Mouse (Mus musculus) c-Kit-negative CD71-positive TER-119-positive erythroid progenitor cells, embryonic 14.5 days (primary cell): Measurements from ENCODE around the gene Acacb.

Source experiments
- DNase-seq: peaks from one replicate; pipeline ENCODE4 v3.0.0-alpha.2; 2013; ENCODE audit warnings: low read depth, low spot score

Gene Acacb

DNA sequence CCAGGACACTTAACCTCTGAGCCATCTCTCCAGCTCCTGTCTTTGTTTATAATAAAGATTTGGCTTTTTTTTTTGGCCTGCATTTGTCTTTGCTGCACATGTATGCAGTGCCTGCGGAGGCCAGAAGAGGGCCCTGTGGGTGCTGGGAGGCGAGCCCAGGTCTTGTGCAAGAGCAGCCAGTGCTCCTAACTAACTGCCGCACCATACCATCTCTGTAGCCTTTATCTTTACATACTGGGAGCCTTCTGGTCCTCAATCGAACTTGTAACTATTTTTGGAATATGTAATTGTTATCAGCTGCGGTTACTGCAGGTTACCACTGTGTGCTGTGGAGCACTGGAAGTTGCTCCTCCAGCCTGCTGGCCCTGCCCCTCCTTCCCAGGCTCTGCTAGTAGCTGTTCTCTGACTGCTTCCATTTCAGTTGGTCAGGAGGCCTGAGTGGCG is 12.2 kb upstream of the Acacb start:
- DNase-seq = no peak

GRCm38 (mm10) chr5:114135516-114135915 is 10.8 kb upstream of the Acacb start:
- no peak for DNase-seq

GRCm38 (mm10) chr5:114137481-114138276 is 8.7 kb upstream of the Acacb start:
- no peak for DNase-seq

DNA sequence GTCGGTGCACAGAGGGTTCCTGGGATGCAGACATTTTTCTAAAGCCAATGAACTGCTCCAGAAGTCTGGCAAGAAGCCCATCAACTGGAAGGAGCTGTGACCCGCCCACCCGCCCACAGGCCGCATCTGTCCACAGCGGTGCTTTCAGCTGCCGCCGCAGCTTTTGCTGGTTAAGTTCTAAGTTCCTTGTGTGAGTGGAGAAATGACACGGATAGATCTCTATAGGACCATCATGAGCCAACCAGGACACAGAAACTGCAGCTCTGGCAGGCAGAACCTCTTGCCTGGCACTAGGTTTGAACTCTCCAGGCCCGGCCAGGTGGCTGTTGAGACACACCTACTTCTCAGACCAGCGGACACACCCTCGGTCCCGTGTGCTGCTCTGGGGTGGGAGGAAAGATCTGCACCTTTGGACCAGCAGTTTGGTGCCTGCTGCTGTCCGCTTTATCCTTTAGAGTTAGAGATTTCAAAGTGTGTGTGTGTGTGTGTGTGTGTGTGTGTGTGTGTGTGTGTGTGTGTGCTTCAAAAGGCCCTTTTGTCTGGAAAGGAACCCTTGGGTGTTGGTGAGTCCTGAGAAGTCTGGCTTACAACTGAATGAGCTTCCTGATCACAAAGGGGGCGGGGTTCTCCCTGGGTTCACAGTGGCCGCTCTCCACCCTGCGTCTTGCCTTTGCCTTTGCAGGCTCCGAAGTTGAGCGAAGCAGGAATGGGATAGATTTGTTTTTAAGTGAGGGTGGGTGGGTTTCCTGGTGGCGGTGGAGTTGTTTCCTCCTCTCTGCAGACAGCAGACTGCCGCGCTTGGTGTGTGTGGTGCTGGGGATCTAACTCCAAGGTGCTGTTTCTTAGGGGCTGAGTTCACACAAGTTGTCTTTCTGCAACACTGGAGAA is 7.8 kb upstream of the Acacb start:
- no peak for DNase-seq

DNA sequence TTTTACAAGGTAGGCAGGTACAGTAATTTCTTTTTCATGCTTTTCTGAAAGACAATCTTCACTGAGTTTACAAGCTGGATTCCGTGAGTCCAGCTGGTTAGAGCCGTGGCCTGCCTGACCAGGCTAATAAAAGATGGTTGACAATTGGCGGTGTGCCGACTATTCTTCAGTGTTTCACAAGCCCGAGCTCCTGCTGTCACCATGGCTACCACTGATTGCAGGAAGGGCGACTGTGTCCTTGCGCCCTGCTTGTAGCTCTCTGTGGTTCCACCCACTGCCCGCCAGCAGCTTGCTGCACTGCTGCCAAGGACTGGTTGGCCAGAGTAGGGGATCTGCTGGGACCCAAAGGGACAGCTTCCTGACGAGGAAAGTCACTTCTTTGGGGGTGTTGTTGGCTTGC is 7.2 kb upstream of the Acacb start:
- DNase-seq = no peak

DNA sequence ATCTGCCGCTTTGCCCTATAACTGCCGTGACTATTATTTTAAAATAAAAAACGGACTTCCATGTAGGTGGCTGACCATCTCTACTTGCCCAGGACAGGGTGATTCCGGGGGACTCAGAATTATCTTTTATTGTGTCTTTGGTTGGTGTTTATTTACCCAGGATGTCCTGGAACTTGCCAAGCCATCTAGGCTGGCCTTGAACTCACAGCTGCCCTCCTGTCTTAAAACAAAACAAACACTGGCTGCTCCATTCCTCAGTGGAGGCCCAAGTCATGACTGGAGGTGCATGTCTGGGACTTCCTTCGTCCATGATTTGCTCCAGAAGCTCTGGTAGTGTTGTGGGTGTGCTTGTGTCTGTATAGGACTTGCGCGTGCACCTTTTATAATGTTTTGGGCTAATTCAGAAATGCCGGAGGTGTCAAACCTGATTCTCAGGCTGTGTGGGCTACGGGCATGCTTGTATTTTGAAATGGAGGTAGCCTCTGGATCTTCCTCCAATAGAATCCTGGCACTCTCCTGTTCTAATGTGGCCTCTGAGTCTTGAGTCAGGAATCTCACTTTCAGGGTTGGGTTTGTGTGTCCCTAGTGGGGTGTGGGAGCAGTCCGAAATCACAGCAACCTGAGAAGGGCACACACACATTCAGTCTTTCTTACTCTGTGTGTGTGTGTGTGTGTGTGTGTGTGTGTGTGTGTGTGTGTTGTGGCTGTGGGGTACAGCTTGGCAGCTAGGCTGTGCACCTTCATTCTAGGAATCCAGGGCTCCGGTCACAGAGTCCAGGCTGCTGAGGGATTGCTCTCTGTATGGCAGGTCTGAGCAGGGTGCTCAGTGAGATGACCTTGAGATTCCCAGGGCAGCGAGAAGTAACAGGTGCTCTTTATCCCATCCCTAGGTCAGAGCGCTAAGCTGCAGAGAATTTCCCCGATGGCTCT is 973 bp downstream of the Acacb start:
- no peak for DNase-seq

GRCm38 (mm10) chr5:114152359-114153092 is 6.2 kb downstream of the Acacb start:
- DNase-seq = no peak

GRCm38 (mm10) chr5:114153490-114153889 is 7.2 kb downstream of the Acacb start:
- no peak for DNase-seq

DNA sequence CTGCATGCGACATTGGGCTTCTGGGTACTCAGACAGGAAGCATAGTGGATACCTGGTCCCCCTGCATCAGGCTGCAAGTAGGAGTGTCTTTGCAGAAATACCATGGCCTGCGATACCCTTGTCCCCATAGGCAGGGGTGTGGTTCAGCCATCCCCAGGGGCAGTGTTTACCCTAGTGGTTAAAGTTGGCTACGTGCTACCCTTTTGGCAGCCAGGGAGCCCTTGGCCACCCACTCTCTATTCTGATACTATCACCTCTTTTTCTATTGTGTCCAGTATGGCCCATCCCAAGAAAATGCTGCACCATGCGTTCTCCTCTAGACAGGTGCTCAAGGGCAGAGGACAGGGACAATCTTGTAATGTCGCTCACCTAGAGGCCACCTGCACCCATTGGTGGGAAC is 8.4 kb downstream of the Acacb start:
- no peak for DNase-seq

- DNase-seq = no peak
Observed at GRCm38 (mm10) chr5:114155168-114155933, 9.0 kb downstream of the Acacb start.

DNA sequence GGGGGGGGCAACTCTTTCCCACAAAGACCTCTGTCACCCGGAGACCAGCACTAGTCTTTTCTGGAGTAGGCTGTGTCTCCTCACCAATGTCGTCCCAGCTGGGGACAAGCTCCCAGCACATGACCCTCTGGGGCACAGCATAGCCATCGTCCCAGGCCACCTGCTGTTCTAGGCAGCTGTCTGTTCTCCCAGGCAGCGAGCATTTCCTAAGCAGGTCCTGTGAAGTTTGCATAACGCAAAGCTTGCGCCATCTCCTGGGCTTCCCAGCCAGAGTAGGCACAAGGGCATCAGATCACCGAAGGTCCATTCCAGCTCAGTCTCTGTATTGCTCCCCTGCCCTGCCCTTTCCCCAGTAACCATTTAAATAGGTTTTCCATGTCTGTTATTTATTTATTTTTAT is 10.9 kb downstream of the Acacb start:
- DNase-seq = no peak

GRCm38 (mm10) chr5:114161424-114161823 is 15.1 kb downstream of the Acacb start:
- no peak for DNase-seq

GRCm38 (mm10) chr5:114162106-114162815 is 15.9 kb downstream of the Acacb start:
- no peak for DNase-seq

DNA sequence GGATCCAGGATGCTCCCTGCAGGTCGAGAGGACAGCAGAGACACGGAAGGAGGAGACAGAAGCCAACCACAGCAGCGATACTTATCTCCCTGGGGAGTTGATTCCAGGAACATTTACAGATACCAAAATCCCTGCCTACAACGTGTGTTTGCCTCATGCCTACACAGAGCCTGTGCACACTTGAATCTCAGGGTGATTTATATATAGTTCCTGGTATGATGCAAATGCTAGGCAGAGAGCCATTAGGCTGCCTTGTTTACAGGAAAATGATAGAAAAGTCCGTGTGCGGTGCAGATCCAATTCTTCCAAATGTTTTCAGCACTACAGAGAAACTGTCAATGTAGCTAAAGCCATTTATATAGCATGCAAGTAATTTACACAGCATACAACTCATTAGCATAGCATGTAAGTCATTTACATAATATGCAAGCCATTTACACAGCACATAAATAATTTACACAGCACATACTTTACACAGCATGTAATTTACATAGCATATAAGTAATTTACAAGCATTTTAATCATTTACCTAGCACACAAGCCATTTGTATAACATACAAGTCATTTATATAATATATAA is 16.9 kb downstream of the Acacb start:
- no peak for DNase-seq

DNA sequence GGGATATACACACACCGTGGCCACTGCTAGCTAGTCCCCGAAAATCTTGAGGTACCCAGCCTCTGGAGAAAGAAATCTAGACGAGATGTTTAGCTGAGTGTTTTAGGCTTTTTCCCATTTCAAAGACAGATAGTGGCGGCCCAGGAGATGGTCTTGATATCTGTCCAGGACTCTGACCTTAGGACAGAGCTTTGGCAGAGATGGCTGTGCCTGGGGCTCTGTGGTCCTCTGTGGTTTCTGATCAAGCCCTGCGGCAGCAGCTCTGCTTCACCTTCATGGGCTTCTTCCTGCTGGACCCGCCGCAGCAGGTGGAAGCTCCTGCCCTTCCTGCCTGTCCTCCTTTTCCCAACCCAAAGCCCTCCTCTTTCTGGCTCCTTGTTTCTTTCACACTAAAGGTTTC is 24.0 kb downstream of the Acacb start:
- no peak for DNase-seq

DNA sequence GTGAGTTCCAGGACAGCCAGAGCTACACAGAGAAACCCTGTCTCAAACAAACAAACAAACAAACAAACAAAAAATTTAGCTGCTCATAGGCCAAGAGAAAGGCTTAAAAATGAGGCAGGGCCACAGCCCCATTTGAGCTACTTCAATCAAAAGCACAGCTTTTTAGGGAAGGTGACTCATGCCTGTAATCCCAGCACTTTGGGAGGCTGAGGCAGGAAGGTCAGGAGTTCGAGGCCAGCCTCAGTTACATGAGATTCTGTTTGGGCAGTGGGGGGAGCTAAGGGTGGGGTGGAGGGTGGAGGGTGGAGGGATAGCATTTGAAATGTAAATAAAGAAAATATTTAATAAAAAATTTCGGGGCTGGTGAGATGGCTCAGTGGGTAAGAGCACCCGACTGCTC is 26.6 kb downstream of the Acacb start:
- peak; percentile 27 for DNase-seq

GRCm38 (mm10) chr5:114173458-114173857 is 27.1 kb downstream of the Acacb start:
- DNase-seq = no peak

DNA sequence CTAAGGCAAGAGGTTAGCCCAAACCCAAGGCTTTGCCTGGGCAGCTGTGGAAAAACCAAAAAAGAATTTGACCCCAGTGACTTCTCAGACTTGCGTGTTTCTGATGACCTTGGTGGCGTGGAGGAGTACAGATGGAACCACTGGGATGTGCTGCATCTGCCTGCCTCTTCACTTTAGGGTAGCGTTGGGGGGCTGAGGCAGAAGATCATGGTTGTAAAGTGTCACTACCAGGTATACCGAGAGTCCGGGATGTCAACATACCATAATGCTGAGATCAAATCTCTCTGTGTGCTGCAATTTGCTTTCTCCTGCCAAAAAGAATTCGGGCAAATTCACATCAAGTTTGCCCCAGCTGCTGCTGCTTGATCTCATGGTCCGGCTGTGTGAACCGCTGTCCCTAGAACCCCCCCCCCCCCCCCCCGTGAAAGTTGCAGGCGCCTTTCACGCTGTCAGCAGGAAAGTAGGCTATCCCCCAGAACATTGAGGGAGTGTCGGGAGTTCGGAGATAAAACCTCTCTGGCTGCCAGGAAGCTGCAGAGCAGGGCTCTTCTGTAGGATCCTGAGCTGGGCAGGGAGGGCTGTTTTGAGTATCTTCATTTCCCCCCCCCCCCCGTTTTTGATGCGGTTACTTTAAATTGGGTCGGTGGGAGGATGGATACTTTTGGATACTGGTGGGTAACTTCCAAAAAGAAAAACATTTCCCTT is 27.7 kb downstream of the Acacb start:
- DNase-seq = no peak

DNA sequence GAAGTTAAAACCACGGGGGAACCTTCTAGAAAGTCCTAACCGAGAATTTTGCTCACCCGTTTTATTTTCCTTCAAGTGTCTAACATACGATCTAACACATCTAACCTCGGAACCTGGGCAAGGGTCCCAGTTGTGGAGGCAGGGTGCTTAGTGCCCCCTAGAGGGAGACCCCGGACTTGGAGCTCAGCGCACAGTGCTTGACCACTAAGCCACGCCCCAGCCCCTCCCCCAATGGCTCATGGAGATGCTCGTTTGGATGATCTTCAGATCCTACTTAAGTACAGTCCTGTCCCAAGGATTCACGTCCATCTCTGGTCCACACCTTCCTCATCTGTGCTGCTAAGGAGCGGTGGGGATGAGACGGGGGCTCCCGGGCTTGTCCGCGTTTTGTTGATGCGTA is 28.3 kb downstream of the Acacb start:
- no peak for DNase-seq
